Mouse (Mus musculus) lung, postnatal 0 days (tissue): ENCODE results near the gene Lgals1. TPM values are rescaled to one million over a fixed set of nuclear protein-coding genes. Genes with fewer than 3 reads are reported as not detected.

Experiments used
- ATAC-seq: fragments of 200-750 bp; cut with Nextera tagmentation; 2 replicates; pipeline ENCODE4 v1.8.0; 2017; ENCODE audit warnings: moderate library complexity
- DNase-seq: peaks from one replicate; pipeline ENCODE4 v3.0.0-alpha.2; 2016; ENCODE audit warnings: low spot score
- H3K27ac ChIP-seq: fragments of 300-500 bp; sonication (generic); 2 replicates; pipeline ENCODE4 v1.5.1; 2014; ENCODE audit warnings: antibody characterized with exemption, mild to moderate bottlenecking, low read length, mixed read lengths
- H3K27me3 ChIP-seq: fragments of 300-500 bp; sonication (generic); replicated peaks from 2 replicates; pipeline ENCODE4 v1.6.1; 2014; ENCODE audit warnings: low read length, mixed read lengths; ENCODE audit not compliant: insufficient read depth
- H3K36me3 ChIP-seq: fragments of 300-500 bp; sonication (generic); 2 replicates; pipeline ENCODE4 v1.6.1; 2014; ENCODE audit warnings: low read length, mixed read lengths; ENCODE audit not compliant: insufficient read depth
- H3K4me1 ChIP-seq: fragments of 300-500 bp; sonication (generic); 2 replicates; pipeline ENCODE4 v1.6.1; 2014; ENCODE audit warnings: antibody characterized with exemption, low read depth, low read length, mixed read lengths; ENCODE audit not compliant: insufficient read depth
- H3K4me2 ChIP-seq: fragments of 300-500 bp; sonication (generic); replicated peaks from 2 replicates; pipeline ENCODE4 v1.6.1; 2014; ENCODE audit warnings: low read depth, mild to moderate bottlenecking, low read length, moderate library complexity, mixed read lengths
- H3K4me3 ChIP-seq: fragments of 300-500 bp; sonication (generic); 2 replicates; pipeline ENCODE4 v1.5.1; 2014; ENCODE audit warnings: low read depth, low read length
- H3K9ac ChIP-seq: fragments of 300-500 bp; sonication (generic); replicated peaks from 2 replicates; pipeline ENCODE4 v1.6.1; 2014; ENCODE audit warnings: low read depth, mild to moderate bottlenecking
- H3K9me3 ChIP-seq: fragments of 300-500 bp; sonication (generic); 2 replicates; pipeline ENCODE4 v1.6.1; 2016; ENCODE audit warnings: low read length, mixed read lengths
- CTCF ChIP-seq: IDR thresholded peaks from 2 replicates; pipeline ENCODE4 v1.5.1; 2016; ENCODE audit warnings: antibody characterized with exemption, mild to moderate bottlenecking
- EP300 ChIP-seq: IDR thresholded peaks from 2 replicates; pipeline ENCODE4 v1.6.1; 2016; ENCODE audit warnings: antibody characterized with exemption, mild to moderate bottlenecking, control low read depth
- WGBS: fragments of 180-500 bp; shearing (Covaris S2); extraction: QIAGEN DNeasy Blood & Tissue Kit; methylation state at CpG from one replicate; pipeline ENCODE4 v1.1.7; 2014; 5-methylcytosine and 5-hydroxymethylcytosine counted together
- polyA plus RNA-seq: library from polyadenylated mRNA; unstranded; fragments of >200 nt; fragmentation: Nextera tagmentation; extraction: Ambion mirVana; gene quantifications from 2 replicates; pipeline ENCODE4 v1.2.1, GENCODE M21; 2015

Lgals1 gene
- polyA plus RNA-seq, 1 experiment from 2014 or later, result 726 TPM

GRCm38 (mm10) chr15:78956351-78956750 lies 29.8 kb downstream of the Lgals1 start:
- no peak overlapping the region for H3K27ac ChIP-seq
- H3K9me3 ChIP-seq, result no peaks in the 10 kb centered on the region
- ATAC-seq (no peak), DNase-seq (peak; percentile 65)
- H3K9ac ChIP-seq, result no peak overlapping the region
- no peaks in the 10 kb centered on the region for H3K36me3 ChIP-seq
- WGBS, result 72% methylated on average over 4 of the region's 4 CpGs
- H3K4me3 ChIP-seq, result no peak overlapping the region
- no peaks in the 10 kb centered on the region for H3K27me3 ChIP-seq
- H3K4me1 ChIP-seq, result no peaks in the 10 kb centered on the region
- H3K4me2 ChIP-seq, result no peak overlapping the region
- TF ChIP-seq CTCF, result peak; percentile 68
- no peak for TF ChIP-seq EP300

GRCm38 (mm10) chr15:78957021-78957420 lies 30.5 kb downstream of the Lgals1 start:
- no peak overlapping the region for H3K4me2 ChIP-seq
- H3K4me3 ChIP-seq, result no peak overlapping the region
- H3K27me3 ChIP-seq, result no peaks in the 10 kb centered on the region
- TF ChIP-seq EP300 (no peak), CTCF (no peak)
- no peaks in the 10 kb centered on the region for H3K36me3 ChIP-seq
- no peak for DNase-seq
- no peak for ATAC-seq
- WGBS, result 59% methylated on average over 15 of the region's 15 CpGs
- H3K9me3 ChIP-seq, result no peaks in the 10 kb centered on the region
- H3K9ac ChIP-seq, result no peak overlapping the region
- H3K27ac ChIP-seq, result no peak overlapping the region
- H3K4me1 ChIP-seq, result no peaks in the 10 kb centered on the region

- Histone ChIP-seq H3K9me3 (no peaks in the 10 kb centered on the region), H3K4me1 (no peaks in the 10 kb centered on the region), H3K4me2 (no peak overlapping the region), H3K36me3 (no peaks in the 10 kb centered on the region), H3K27me3 (no peaks in the 10 kb centered on the region), H3K27ac (no peak overlapping the region), H3K9ac (no peak overlapping the region), H3K4me3 (no peak overlapping the region)
- no peak for DNase-seq
- ATAC-seq, result no peak
- TF ChIP-seq CTCF (no peak), EP300 (no peak)
- 74% methylated on average over 11 of the region's 11 CpGs for WGBS
Observed at GRCm38 (mm10) chr15:78959537-78959936, 33.0 kb downstream of the Lgals1 start.

- TF ChIP-seq EP300 (no peak), CTCF (no peak)
- no peak overlapping the region for H3K4me2 ChIP-seq
- no peak overlapping the region for H3K27ac ChIP-seq
- H3K36me3 ChIP-seq, result no peaks in the 10 kb centered on the region
- peak; percentile 32; the same call in 1 of the 2 replicates for ATAC-seq
- WGBS, result 69% methylated on average over 4 of the region's 4 CpGs
- no peak overlapping the region for H3K4me3 ChIP-seq
- DNase-seq, result peak; percentile 40
- no peaks in the 10 kb centered on the region for H3K4me1 ChIP-seq
- no peak overlapping the region for H3K9ac ChIP-seq
- no peaks in the 10 kb centered on the region for H3K27me3 ChIP-seq
- H3K9me3 ChIP-seq, result no peaks in the 10 kb centered on the region
Observed at GRCm38 (mm10) chr15:78960088-78960487, 33.6 kb downstream of the Lgals1 start.

- H3K4me3 ChIP-seq, result no peak overlapping the region
- peak; percentile 91 for DNase-seq
- no peaks in the 10 kb centered on the region for H3K27me3 ChIP-seq
- H3K4me1 ChIP-seq, result no peaks in the 10 kb centered on the region
- peak; percentile 95 for TF ChIP-seq CTCF
- TF ChIP-seq EP300, result no peak
- H3K9ac ChIP-seq, result no peak overlapping the region
- 26% methylated on average over 2 of the region's 2 CpGs for WGBS
- H3K27ac ChIP-seq, result no peak overlapping the region
- H3K9me3 ChIP-seq, result no peaks in the 10 kb centered on the region
- no peak overlapping the region for H3K4me2 ChIP-seq
- H3K36me3 ChIP-seq, result no peaks in the 10 kb centered on the region
- ATAC-seq, result peak; percentile 90
Observed at GRCm38 (mm10) chr15:78962885-78963284, 36.4 kb downstream of the Lgals1 start.

GRCm38 (mm10) chr15:78971626-78972025 lies 45.1 kb downstream of the Lgals1 start:
- Histone ChIP-seq H3K27me3 (no peaks in the 10 kb centered on the region), H3K36me3 (no peaks in the 10 kb centered on the region), H3K4me1 (no peaks in the 10 kb centered on the region), H3K9ac (no peak overlapping the region), H3K27ac (no peak overlapping the region), H3K9me3 (no peaks in the 10 kb centered on the region), H3K4me2 (no peak overlapping the region), H3K4me3 (no peak overlapping the region)
- 60% methylated on average over 6 of the region's 6 CpGs for WGBS
- ATAC-seq (no peak), DNase-seq (no peak)
- TF ChIP-seq EP300 (no peak), CTCF (no peak)

- WGBS, result 73% methylated on average over 6 of the region's 7 CpGs
- Histone ChIP-seq H3K27ac (no peak overlapping the region), H3K9me3 (no peaks in the 10 kb centered on the region), H3K4me2 (no peak overlapping the region), H3K4me1 (peaks cover 9% of the 10 kb centered on the region; the same call in 1 of the 2 replicates), H3K4me3 (no peak overlapping the region), H3K27me3 (no peaks in the 10 kb centered on the region), H3K36me3 (no peaks in the 10 kb centered on the region), H3K9ac (no peak overlapping the region)
- ATAC-seq, result no peak
- DNase-seq, result no peak
- TF ChIP-seq CTCF (peak; percentile 62), EP300 (no peak)
Observed at GRCm38 (mm10) chr15:78973950-78974349, 47.4 kb downstream of the Lgals1 start.
